Mouse (Mus musculus) kidney, adult 2 months (tissue): ENCODE measurements around the gene Mprip.

ENCODE experiments used
- CTCF ChIP-seq: fragments of 200-500 bp; conservative IDR thresholded peaks from 2 replicates; pipeline ENCODE4 v1.5.1; 2011; ENCODE audit warnings: low read depth, mild to moderate bottlenecking, control low read depth, low read length, moderate library complexity, mixed read lengths; ENCODE audit not compliant: insufficient read depth, insufficient read length
- POLR2A ChIP-seq: fragments of 200-500 bp; IDR thresholded peaks from one replicate; pipeline ENCODE4 v1.6.1; 2011; ENCODE audit warnings: low read depth, low read length, control low read depth

DNA sequence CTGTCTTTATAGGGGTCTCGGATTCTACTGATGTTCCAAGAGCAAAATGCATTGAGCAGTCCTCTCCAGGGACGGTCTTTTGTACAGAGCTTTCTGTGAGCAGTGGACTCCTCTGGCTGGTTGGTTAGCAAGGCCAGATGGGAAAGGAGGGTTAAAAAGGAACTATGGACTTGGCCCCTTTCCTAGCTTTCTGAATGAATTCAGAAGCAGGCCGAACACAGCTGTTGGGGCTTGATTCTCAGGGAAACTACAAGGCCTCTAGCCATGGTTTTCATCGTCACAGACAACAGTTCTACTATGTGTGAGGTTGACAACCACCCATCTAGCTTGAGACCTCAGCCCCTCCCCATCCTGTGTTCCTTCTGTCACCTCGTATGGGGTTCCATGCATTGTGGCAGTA is 31.2 kb upstream of the Mprip start:
- no peak for TF ChIP-seq CTCF
- no peak for TF ChIP-seq POLR2A
